Mouse (Mus musculus): Measurements from ENCODE around the gene H2afy. TPM values are rescaled to one million over a fixed set of nuclear protein-coding genes. Genes with fewer than 3 reads are reported as not detected.

H2afy gene
- polyA plus RNA-seq, 1 experiment from 2014 or later, result 685 TPM

GRCm38 (mm10) chr13:56066904-56067303 lies 69.3 kb downstream of the H2afy start:
- H3K4me1 ChIP-seq (replicated peaks; ENCODE audit: control insufficient read depth, insufficient read depth, low read length), result no peaks in the 10 kb centered on the region; the same call in 1 of the 2 replicates
- no peak overlapping the region for H3K27ac ChIP-seq (ENCODE audit: low read depth, low read length)
- no peaks in the 10 kb centered on the region for H3K27me3 ChIP-seq (ENCODE audit: control insufficient read depth, insufficient read depth, low read length)
- no peaks in the 10 kb centered on the region for H3K9me3 ChIP-seq (ENCODE audit: control insufficient read depth, low read length)
- WGBS, result 95% methylated on average over 2 of the region's 2 CpGs
- H3K36me3 ChIP-seq (ENCODE audit: control insufficient read depth, insufficient read depth, low read length), result no peaks in the 10 kb centered on the region; the same call in 1 of the 2 replicates
- no peak for ATAC-seq (replicated peaks; ENCODE audit: low FRiP score)
- no peak overlapping the region for H3K4me2 ChIP-seq (ENCODE audit: low read depth, low read length, severe bottlenecking)
- H3K9ac ChIP-seq (ENCODE audit: low read length), result no peak overlapping the region
- no peak overlapping the region for H3K4me3 ChIP-seq (ENCODE audit: low read depth, low read length)
- DNase-seq (ENCODE audit: low spot score), result no peak

- Histone ChIP-seq H3K4me3 (ENCODE audit: low read depth, low read length) (no peak overlapping the region), H3K9ac (ENCODE audit: low read length) (no peak overlapping the region), H3K4me1 (replicated peaks; ENCODE audit: control insufficient read depth, insufficient read depth, low read length) (no peaks in the 10 kb centered on the region; the same call in 1 of the 2 replicates), H3K4me2 (ENCODE audit: low read depth, low read length, severe bottlenecking) (no peak overlapping the region), H3K27me3 (ENCODE audit: control insufficient read depth, insufficient read depth, low read length) (no peaks in the 10 kb centered on the region), H3K9me3 (ENCODE audit: control insufficient read depth, low read length) (no peaks in the 10 kb centered on the region), H3K36me3 (ENCODE audit: control insufficient read depth, insufficient read depth, low read length) (no peaks in the 10 kb centered on the region; the same call in 1 of the 2 replicates), H3K27ac (ENCODE audit: low read depth, low read length) (no peak overlapping the region)
- no peak for DNase-seq (ENCODE audit: low spot score)
- no peak for ATAC-seq (replicated peaks; ENCODE audit: low FRiP score)
- WGBS, result 86% methylated on average over 21 of the region's 21 CpGs
These were observed 70.0 kb downstream of the H2afy start for GRCm38 (mm10) chr13:56066152-56066551.

- Histone ChIP-seq H3K9me3 (ENCODE audit: control insufficient read depth, low read length) (no peaks in the 10 kb centered on the region), H3K27ac (ENCODE audit: low read depth, low read length) (no peak overlapping the region), H3K9ac (ENCODE audit: low read length) (no peak overlapping the region), H3K4me1 (replicated peaks; ENCODE audit: control insufficient read depth, insufficient read depth, low read length) (peaks cover 3% of the 10 kb centered on the region; the same call in 1 of the 2 replicates), H3K36me3 (ENCODE audit: control insufficient read depth, insufficient read depth, low read length) (no peaks in the 10 kb centered on the region), H3K4me2 (ENCODE audit: low read depth, low read length, severe bottlenecking) (no peak overlapping the region), H3K4me3 (ENCODE audit: low read depth, low read length) (no peak overlapping the region), H3K27me3 (ENCODE audit: control insufficient read depth, insufficient read depth, low read length) (no peaks in the 10 kb centered on the region)
- ATAC-seq (replicated peaks; ENCODE audit: low FRiP score), result no peak
- DNase-seq (ENCODE audit: low spot score), result no peak
- 80% methylated on average over 8 of the region's 8 CpGs for WGBS
These were observed 78.4 kb downstream of the H2afy start for GRCm38 (mm10) chr13:56057761-56058160.

GRCm38 (mm10) chr13:56055720-56056119 lies 80.4 kb downstream of the H2afy start:
- Histone ChIP-seq H3K27me3 (ENCODE audit: control insufficient read depth, insufficient read depth, low read length) (no peaks in the 10 kb centered on the region), H3K9ac (ENCODE audit: low read length) (no peak overlapping the region), H3K4me3 (ENCODE audit: low read depth, low read length) (no peak overlapping the region), H3K27ac (ENCODE audit: low read depth, low read length) (no peak overlapping the region), H3K4me1 (replicated peaks; ENCODE audit: control insufficient read depth, insufficient read depth, low read length) (peaks cover 3% of the 10 kb centered on the region; the same call in 1 of the 2 replicates), H3K9me3 (ENCODE audit: control insufficient read depth, low read length) (no peaks in the 10 kb centered on the region), H3K36me3 (ENCODE audit: control insufficient read depth, insufficient read depth, low read length) (no peaks in the 10 kb centered on the region), H3K4me2 (ENCODE audit: low read depth, low read length, severe bottlenecking) (no peak overlapping the region)
- 86% methylated on average over 5 of the region's 5 CpGs for WGBS
- no peak for DNase-seq (ENCODE audit: low spot score)
- ATAC-seq (replicated peaks; ENCODE audit: low FRiP score), result no peak

- ATAC-seq (replicated peaks; ENCODE audit: low FRiP score), result no peak
- H3K4me3 ChIP-seq (ENCODE audit: low read depth, low read length), result no peak overlapping the region
- WGBS, result 62% methylated on average over 6 of the region's 6 CpGs
- H3K4me1 ChIP-seq (replicated peaks; ENCODE audit: control insufficient read depth, insufficient read depth, low read length), result peaks cover 3% of the 10 kb centered on the region; the same call in 1 of the 2 replicates
- H3K36me3 ChIP-seq (ENCODE audit: control insufficient read depth, insufficient read depth, low read length), result no peaks in the 10 kb centered on the region
- H3K9me3 ChIP-seq (ENCODE audit: control insufficient read depth, low read length), result no peaks in the 10 kb centered on the region
- no peak for DNase-seq (ENCODE audit: low spot score)
- H3K27me3 ChIP-seq (ENCODE audit: control insufficient read depth, insufficient read depth, low read length), result no peaks in the 10 kb centered on the region
- no peak overlapping the region for H3K27ac ChIP-seq (ENCODE audit: low read depth, low read length)
- H3K4me2 ChIP-seq (ENCODE audit: low read depth, low read length, severe bottlenecking), result no peak overlapping the region
- no peak overlapping the region for H3K9ac ChIP-seq (ENCODE audit: low read length)
These were observed 82.1 kb downstream of the H2afy start for GRCm38 (mm10) chr13:56054089-56054488.

- ATAC-seq (replicated peaks; ENCODE audit: low FRiP score) (peak; percentile 64; the same call in 1 of the 2 replicates), DNase-seq (ENCODE audit: low spot score) (no peak)
- H3K4me3 ChIP-seq (ENCODE audit: low read depth, low read length), result no peak overlapping the region
- no peaks in the 10 kb centered on the region for H3K36me3 ChIP-seq (ENCODE audit: control insufficient read depth, insufficient read depth, low read length)
- 5% methylated on average over 10 of the region's 10 CpGs for WGBS
- H3K9me3 ChIP-seq (ENCODE audit: control insufficient read depth, low read length), result no peaks in the 10 kb centered on the region
- peaks cover 3% of the 10 kb centered on the region; the same call in 1 of the 2 replicates for H3K4me1 ChIP-seq (replicated peaks; ENCODE audit: control insufficient read depth, insufficient read depth, low read length)
- no peaks in the 10 kb centered on the region for H3K27me3 ChIP-seq (ENCODE audit: control insufficient read depth, insufficient read depth, low read length)
- H3K4me2 ChIP-seq (ENCODE audit: low read depth, low read length, severe bottlenecking), result no peak overlapping the region
- no peak overlapping the region for H3K27ac ChIP-seq (ENCODE audit: low read depth, low read length)
- H3K9ac ChIP-seq (ENCODE audit: low read length), result no peak overlapping the region
These were observed 83.4 kb downstream of the H2afy start for GRCm38 (mm10) chr13:56052781-56053180.

- no peaks in the 10 kb centered on the region for H3K36me3 ChIP-seq (ENCODE audit: control insufficient read depth, insufficient read depth, low read length)
- DNase-seq (ENCODE audit: low spot score) (no peak), ATAC-seq (replicated peaks; ENCODE audit: low FRiP score) (no peak)
- no peaks in the 10 kb centered on the region for H3K27me3 ChIP-seq (ENCODE audit: control insufficient read depth, insufficient read depth, low read length)
- no peaks in the 10 kb centered on the region for H3K9me3 ChIP-seq (ENCODE audit: control insufficient read depth, low read length)
- no peak overlapping the region for H3K4me2 ChIP-seq (ENCODE audit: low read depth, low read length, severe bottlenecking)
- WGBS, result 63% methylated on average over 6 of the region's 6 CpGs
- no peak overlapping the region for H3K9ac ChIP-seq (ENCODE audit: low read length)
- H3K4me3 ChIP-seq (ENCODE audit: low read depth, low read length), result no peak overlapping the region
- H3K27ac ChIP-seq (ENCODE audit: low read depth, low read length), result no peak overlapping the region
- H3K4me1 ChIP-seq (replicated peaks; ENCODE audit: control insufficient read depth, insufficient read depth, low read length), result peaks cover 3% of the 10 kb centered on the region; the same call in 1 of the 2 replicates
These were observed 85.9 kb downstream of the H2afy start for GRCm38 (mm10) chr13:56050246-56050645.

GRCm38 (mm10) chr13:56042221-56042620 lies 93.9 kb downstream of the H2afy start:
- Histone ChIP-seq H3K27ac (ENCODE audit: low read depth, low read length) (no peak overlapping the region), H3K4me1 (replicated peaks; ENCODE audit: control insufficient read depth, insufficient read depth, low read length) (no peaks in the 10 kb centered on the region), H3K9me3 (ENCODE audit: control insufficient read depth, low read length) (no peaks in the 10 kb centered on the region), H3K36me3 (ENCODE audit: control insufficient read depth, insufficient read depth, low read length) (no peaks in the 10 kb centered on the region), H3K4me2 (ENCODE audit: low read depth, low read length, severe bottlenecking) (no peak overlapping the region), H3K9ac (ENCODE audit: low read length) (no peak overlapping the region), H3K4me3 (ENCODE audit: low read depth, low read length) (no peak overlapping the region), H3K27me3 (ENCODE audit: control insufficient read depth, insufficient read depth, low read length) (no peaks in the 10 kb centered on the region)
- ATAC-seq (replicated peaks; ENCODE audit: low FRiP score) (no peak), DNase-seq (ENCODE audit: low spot score) (peak; percentile 14)
- WGBS, result 82% methylated on average over 3 of the region's 3 CpGs

- no peak for ATAC-seq (replicated peaks; ENCODE audit: low FRiP score)
- Histone ChIP-seq H3K9me3 (ENCODE audit: control insufficient read depth, low read length) (no peaks in the 10 kb centered on the region), H3K4me1 (replicated peaks; ENCODE audit: control insufficient read depth, insufficient read depth, low read length) (no peaks in the 10 kb centered on the region), H3K36me3 (ENCODE audit: control insufficient read depth, insufficient read depth, low read length) (no peaks in the 10 kb centered on the region), H3K4me2 (ENCODE audit: low read depth, low read length, severe bottlenecking) (no peak overlapping the region), H3K4me3 (ENCODE audit: low read depth, low read length) (no peak overlapping the region), H3K9ac (ENCODE audit: low read length) (no peak overlapping the region), H3K27me3 (ENCODE audit: control insufficient read depth, insufficient read depth, low read length) (no peaks in the 10 kb centered on the region), H3K27ac (ENCODE audit: low read depth, low read length) (no peak overlapping the region)
- WGBS, result 88% methylated on average over 3 of the region's 3 CpGs
- DNase-seq (ENCODE audit: low spot score), result no peak
These were observed 95.5 kb downstream of the H2afy start for GRCm38 (mm10) chr13:56040621-56041020.

Data from forebrain, embryonic 11.5 days (tissue).